Mouse (Mus musculus) ES-Bruce4 (cell line): Measurements from ENCODE around the gene Ropn1l. TPM values are rescaled to one million over a fixed set of nuclear protein-coding genes. Genes with fewer than 3 reads are reported as not detected.

Experiments used
- H3K27ac ChIP-seq: 2 replicates; pipeline ENCODE4 v1.5.1; 2012; ENCODE audit warnings: low read length, inconsistent platforms; ENCODE audit not compliant: insufficient read depth
- H3K27me3 ChIP-seq: 2 replicates; pipeline ENCODE4 v1.6.1; 2012; ENCODE audit warnings: mild to moderate bottlenecking, low read length, inconsistent platforms; ENCODE audit not compliant: control insufficient read depth, poor library complexity, insufficient read depth, severe bottlenecking
- H3K36me3 ChIP-seq: 2 replicates; pipeline ENCODE4 v1.6.1; 2012; ENCODE audit warnings: inconsistent platforms, mild to moderate bottlenecking, low read length, moderate library complexity; ENCODE audit not compliant: control insufficient read depth, poor library complexity, insufficient read depth, severe bottlenecking
- H3K4me1 ChIP-seq: one replicate; pipeline ENCODE4 v1.8.1; 2011; ENCODE audit warnings: low read length; ENCODE audit not compliant: control insufficient read depth, insufficient read depth
- H3K4me3 ChIP-seq: 2 replicates; pipeline ENCODE4 v1.5.1; 2011; ENCODE audit warnings: low read depth, mild to moderate bottlenecking, low read length
- H3K9ac ChIP-seq: 2 replicates; pipeline ENCODE4 v1.6.1; 2012; ENCODE audit warnings: low read depth, mild to moderate bottlenecking, inconsistent platforms; ENCODE audit not compliant: poor library complexity, severe bottlenecking
- H3K9me3 ChIP-seq: replicated peaks from 2 replicates; pipeline ENCODE4 v1.6.1; 2012; ENCODE audit warnings: mild to moderate bottlenecking, low read length, inconsistent platforms; ENCODE audit not compliant: control insufficient read depth, poor library complexity, insufficient read depth, severe bottlenecking
- CTCF ChIP-seq: IDR thresholded peaks from one replicate; pipeline ENCODE4 v1.8.1; 2011; ENCODE audit warnings: low read depth, low read length
- EP300 ChIP-seq: IDR thresholded peaks from 2 replicates; pipeline ENCODE4 v1.6.1; 2011; ENCODE audit warnings: low read depth, low read length; ENCODE audit not compliant: insufficient read depth
- POLR2A ChIP-seq: IDR thresholded peaks from one replicate; pipeline ENCODE4 v1.8.1; 2011; ENCODE audit warnings: low read length; ENCODE audit not compliant: insufficient read depth
- polyA plus RNA-seq: library from polyadenylated mRNA; stranded (reverse); fragments of >200 nt; gene quantifications from 2 replicates; pipeline ENCODE4 v1.2.4, GENCODE M21; 2011; ENCODE audit warnings: low read depth; ENCODE audit not compliant: missing spikeins, insufficient read depth, insufficient read length

Gene Ropn1l
- polyA plus RNA-seq, 1 experiment = 1.5 TPM

DNA sequence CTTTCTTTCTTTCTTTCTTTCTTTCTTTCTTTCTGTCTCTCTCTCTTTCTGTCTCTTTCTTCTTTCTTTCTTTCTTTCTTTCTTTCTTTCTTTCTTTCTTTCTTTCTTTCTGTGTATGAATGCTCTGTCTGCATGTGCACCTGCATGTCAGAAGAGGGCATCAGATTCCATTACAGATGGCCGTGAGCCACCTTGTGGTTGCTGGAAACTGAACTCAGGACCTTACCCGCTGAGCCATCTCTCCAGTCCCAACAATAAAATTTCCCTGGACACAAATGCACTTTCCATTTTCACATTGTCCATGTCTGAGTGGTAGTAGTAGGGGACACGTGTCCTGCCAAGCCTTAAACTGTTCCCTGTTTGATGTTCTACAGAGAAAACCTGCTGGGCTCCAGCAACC lies 26.1 kb downstream of the Ropn1l start:
- H3K4me3 ChIP-seq = no peak overlapping the region
- TF ChIP-seq POLR2A (no peak), CTCF (peak; percentile 20), EP300 (no peak)

DNA sequence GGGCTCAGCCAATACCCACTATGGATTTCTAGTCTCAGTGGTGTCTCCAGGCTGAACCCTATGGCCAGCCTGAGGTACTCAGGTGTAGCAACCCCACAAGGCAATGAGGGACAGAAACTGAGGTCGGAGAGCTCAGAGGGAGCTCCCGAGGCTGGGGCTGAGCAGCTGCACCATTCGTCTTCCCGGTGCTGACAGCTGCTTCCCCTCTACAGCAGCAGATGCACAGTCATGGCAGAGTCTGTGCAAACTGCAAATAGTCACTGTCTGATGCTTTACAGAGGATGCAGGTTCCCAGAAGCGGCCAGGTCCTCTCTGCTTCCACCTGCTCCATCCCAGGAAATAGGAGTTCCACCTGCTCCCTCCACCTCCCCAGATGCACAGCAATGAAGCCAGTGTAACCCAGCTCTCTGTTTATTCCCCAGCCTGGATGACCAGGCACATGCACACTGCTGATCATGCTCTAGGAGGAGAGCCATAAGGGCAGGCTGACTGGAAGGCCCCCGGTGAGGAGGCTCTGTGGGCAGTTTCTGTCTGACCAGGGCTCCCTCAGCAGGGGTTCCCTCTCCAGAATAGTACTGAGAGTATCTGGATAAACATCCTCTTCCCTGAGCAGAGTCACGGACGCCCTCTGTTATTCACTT lies 27.4 kb downstream of the Ropn1l start:
- H3K4me3 ChIP-seq = no peak overlapping the region
- H3K9me3 ChIP-seq = no peaks in the 10 kb centered on the region
- TF ChIP-seq POLR2A (no peak), CTCF (no peak), EP300 (no peak)
- H3K36me3 ChIP-seq = no peaks in the 10 kb centered on the region
- H3K9ac ChIP-seq = no peak overlapping the region
- H3K27me3 ChIP-seq = no peaks in the 10 kb centered on the region
- no peaks in the 10 kb centered on the region for H3K4me1 ChIP-seq
- H3K27ac ChIP-seq = no peak overlapping the region

More for the DNA sequence above, 26.1 kb downstream of the Ropn1l start:
- Histone ChIP-seq H3K4me1 (no peaks in the 10 kb centered on the region), H3K27me3 (no peaks in the 10 kb centered on the region), H3K27ac (no peak overlapping the region), H3K9ac (no peak overlapping the region), H3K9me3 (no peaks in the 10 kb centered on the region), H3K36me3 (no peaks in the 10 kb centered on the region)

DNA sequence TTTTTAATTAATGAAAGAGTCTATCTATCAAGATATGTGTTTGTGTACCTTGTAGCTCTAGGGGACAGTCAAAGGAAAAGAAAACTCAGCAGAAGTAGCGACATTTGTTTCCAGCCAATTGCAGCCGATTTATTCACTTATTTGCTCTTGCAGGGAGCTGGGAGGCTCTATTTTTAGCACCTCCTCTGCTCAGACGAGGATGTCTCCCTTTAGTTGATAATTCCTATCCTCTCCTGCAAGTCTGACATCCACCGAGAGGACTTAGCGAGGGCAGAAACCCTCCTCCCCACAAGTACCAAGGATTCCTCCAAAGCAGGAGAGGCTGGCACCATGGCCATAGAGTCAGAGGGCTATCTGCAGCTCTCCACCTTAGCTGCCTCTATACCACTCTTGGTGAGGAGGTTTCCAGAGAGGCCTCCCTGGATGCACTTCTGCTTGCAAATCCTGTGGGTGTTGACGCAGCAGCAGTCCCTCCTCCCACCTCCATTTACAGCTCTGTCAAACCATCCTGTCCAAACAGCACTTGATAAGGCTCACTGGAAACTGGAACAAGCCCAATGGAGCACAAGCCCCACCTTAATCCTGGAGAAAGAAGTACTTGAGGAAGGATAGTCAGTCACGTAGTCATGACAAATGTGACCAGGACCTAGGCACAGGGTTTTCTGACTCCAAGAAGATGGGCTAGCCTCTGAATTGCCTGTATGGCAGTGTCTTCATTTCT lies 30.7 kb downstream of the Ropn1l start:
- Histone ChIP-seq H3K4me1 (no peaks in the 10 kb centered on the region), H3K27ac (no peak overlapping the region), H3K9me3 (no peaks in the 10 kb centered on the region), H3K4me3 (no peak overlapping the region), H3K27me3 (no peaks in the 10 kb centered on the region), H3K36me3 (no peaks in the 10 kb centered on the region), H3K9ac (no peak overlapping the region)
- TF ChIP-seq EP300 (no peak), CTCF (no peak), POLR2A (no peak)

DNA sequence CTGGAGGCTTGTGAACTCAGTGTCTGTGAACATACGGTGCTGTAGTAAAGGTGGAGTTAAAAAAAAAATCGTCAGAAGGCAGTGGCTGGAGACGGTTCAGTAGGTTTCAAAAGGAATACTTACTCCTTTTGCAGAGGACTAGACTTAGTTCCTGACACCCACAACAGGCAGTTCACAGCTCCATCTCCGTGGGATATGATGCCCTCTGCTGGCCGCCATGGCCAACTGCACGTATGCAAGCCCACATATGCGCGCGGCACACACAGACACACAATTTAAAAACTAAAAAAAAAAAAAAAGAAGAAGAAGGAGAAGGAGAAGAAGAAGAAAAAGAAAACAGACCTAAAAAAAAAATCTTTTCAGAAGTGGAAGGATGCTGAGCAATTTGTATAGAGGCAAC lies 34.5 kb downstream of the Ropn1l start:
- no peak for TF ChIP-seq POLR2A
- TF ChIP-seq CTCF = peak; percentile 89
- peak; percentile 46; the same call in 1 of the 2 replicates for TF ChIP-seq EP300
- Histone ChIP-seq H3K27me3 (no peaks in the 10 kb centered on the region), H3K9ac (no peak overlapping the region), H3K9me3 (no peaks in the 10 kb centered on the region), H3K4me3 (no peak overlapping the region), H3K4me1 (no peaks in the 10 kb centered on the region), H3K36me3 (no peaks in the 10 kb centered on the region), H3K27ac (no peak overlapping the region)

DNA sequence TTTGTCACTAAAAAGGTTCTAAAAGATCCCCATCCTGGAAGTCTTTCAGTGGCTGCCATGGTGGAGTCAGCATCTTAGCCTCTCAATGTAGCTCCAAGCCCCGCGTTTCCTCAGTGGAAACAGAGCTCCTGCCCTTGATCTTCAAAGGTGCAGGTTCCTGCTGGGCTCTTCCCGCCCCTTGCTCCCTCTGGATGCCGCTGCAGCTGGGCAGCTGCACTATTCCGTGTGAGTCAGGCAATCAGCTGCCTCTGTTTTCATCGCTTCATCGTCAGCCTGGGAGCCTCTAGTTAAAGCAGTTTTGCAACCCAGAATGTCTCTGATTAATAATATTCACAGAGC lies 34.9 kb downstream of the Ropn1l start:
- TF ChIP-seq POLR2A (no peak), CTCF (no peak), EP300 (no peak)
- H3K4me1 ChIP-seq = no peaks in the 10 kb centered on the region
- no peaks in the 10 kb centered on the region for H3K27me3 ChIP-seq
- no peak overlapping the region for H3K27ac ChIP-seq
- H3K9me3 ChIP-seq = no peaks in the 10 kb centered on the region
- H3K4me3 ChIP-seq = no peak overlapping the region
- no peak overlapping the region for H3K9ac ChIP-seq
- no peaks in the 10 kb centered on the region for H3K36me3 ChIP-seq
